Mouse (Mus musculus) hindbrain, embryonic 14.5 days (tissue): ENCODE results near the gene Igfbpl1. TPM values are rescaled to one million over a fixed set of nuclear protein-coding genes. Genes with fewer than 3 reads are reported as not detected.

Source experiments
- ATAC-seq: fragments of 200-750 bp; cut with Nextera tagmentation; 2 replicates; pipeline ENCODE4 v1.8.0; 2017; ENCODE audit warnings: moderate number of reproducible peaks, mild to moderate bottlenecking, moderate TSS enrichment, moderate library complexity; ENCODE audit not compliant: low FRiP score
- DNase-seq: peaks from one replicate; pipeline ENCODE4 v3.0.0-alpha.2; 2015; ENCODE audit warnings: low spot score
- H3K27ac ChIP-seq: fragments of 300-500 bp; sonication (generic); 2 replicates; pipeline ENCODE4 v1.5.1; 2014; ENCODE audit warnings: mild to moderate bottlenecking, moderate library complexity
- H3K27me3 ChIP-seq: fragments of 300-500 bp; sonication (generic); 2 replicates; pipeline ENCODE4 v1.6.1; 2014; ENCODE audit warnings: mild to moderate bottlenecking, low read length, mixed read lengths; ENCODE audit not compliant: control insufficient read depth, insufficient read depth
- H3K36me3 ChIP-seq: fragments of 300-500 bp; sonication (generic); replicated peaks from 2 replicates; pipeline ENCODE4 v1.6.1; 2014; ENCODE audit not compliant: control insufficient read depth, insufficient read depth
- H3K4me1 ChIP-seq: fragments of 300-500 bp; sonication (generic); replicated peaks from 2 replicates; pipeline ENCODE4 v1.6.1; 2014; ENCODE audit warnings: antibody characterized with exemption, low read length, mixed read lengths; ENCODE audit not compliant: control insufficient read depth, insufficient read depth
- H3K4me2 ChIP-seq: fragments of 300-500 bp; sonication (generic); replicated peaks from 2 replicates; pipeline ENCODE4 v1.6.1; 2014; ENCODE audit warnings: mild to moderate bottlenecking, moderate library complexity
- H3K4me3 ChIP-seq: fragments of 300-500 bp; sonication (generic); replicated peaks from 2 replicates; pipeline ENCODE4 v1.5.1; 2014; ENCODE audit warnings: mild to moderate bottlenecking, low read length
- H3K9ac ChIP-seq: fragments of 300-500 bp; sonication (generic); 2 replicates; pipeline ENCODE4 v1.6.1; 2014
- H3K9me3 ChIP-seq: fragments of 300-500 bp; sonication (generic); 2 replicates; pipeline ENCODE4 v1.6.1; 2016; ENCODE audit warnings: low read length; ENCODE audit not compliant: control insufficient read depth
- WGBS: fragments of 180-500 bp; shearing (Covaris S2); extraction: QIAGEN DNeasy Blood & Tissue Kit; methylation state at CpG from one replicate; pipeline ENCODE4 v1.1.7; 2014; 5-methylcytosine and 5-hydroxymethylcytosine counted together
- polyA plus RNA-seq: library from polyadenylated mRNA; unstranded; fragments of >200 nt; fragmentation: Nextera tagmentation; extraction: Ambion mirVana; gene quantifications from 2 replicates; pipeline ENCODE4 v1.2.1, GENCODE M21; 2014

Gene Igfbpl1
- polyA plus RNA-seq, 1 experiment from 2014 or later = 60.9 TPM

GRCm38 (mm10) chr4:45849419-45849818 is 22.7 kb upstream of the Igfbpl1 start:
- DNase-seq (no peak), ATAC-seq (no peak; the same call in 1 of the 2 replicates)
- Histone ChIP-seq H3K27me3 (no peaks in the 10 kb centered on the region), H3K4me3 (no peak overlapping the region), H3K4me1 (no peaks in the 10 kb centered on the region), H3K36me3 (no peaks in the 10 kb centered on the region), H3K9me3 (no peaks in the 10 kb centered on the region), H3K4me2 (no peak overlapping the region), H3K27ac (no peak overlapping the region), H3K9ac (no peak overlapping the region)
- WGBS = 13% methylated on average over 1 of the region's 1 CpGs

- Histone ChIP-seq H3K9ac (no peak overlapping the region), H3K36me3 (no peaks in the 10 kb centered on the region), H3K9me3 (no peaks in the 10 kb centered on the region), H3K27ac (no peak overlapping the region), H3K4me1 (no peaks in the 10 kb centered on the region), H3K4me3 (no peak overlapping the region), H3K4me2 (no peak overlapping the region), H3K27me3 (no peaks in the 10 kb centered on the region)
- ATAC-seq (no peak), DNase-seq (no peak)
- WGBS = 44% methylated on average over 10 of the region's 10 CpGs
These were observed 22.1 kb upstream of the Igfbpl1 start for GRCm38 (mm10) chr4:45848825-45849156.

DNA sequence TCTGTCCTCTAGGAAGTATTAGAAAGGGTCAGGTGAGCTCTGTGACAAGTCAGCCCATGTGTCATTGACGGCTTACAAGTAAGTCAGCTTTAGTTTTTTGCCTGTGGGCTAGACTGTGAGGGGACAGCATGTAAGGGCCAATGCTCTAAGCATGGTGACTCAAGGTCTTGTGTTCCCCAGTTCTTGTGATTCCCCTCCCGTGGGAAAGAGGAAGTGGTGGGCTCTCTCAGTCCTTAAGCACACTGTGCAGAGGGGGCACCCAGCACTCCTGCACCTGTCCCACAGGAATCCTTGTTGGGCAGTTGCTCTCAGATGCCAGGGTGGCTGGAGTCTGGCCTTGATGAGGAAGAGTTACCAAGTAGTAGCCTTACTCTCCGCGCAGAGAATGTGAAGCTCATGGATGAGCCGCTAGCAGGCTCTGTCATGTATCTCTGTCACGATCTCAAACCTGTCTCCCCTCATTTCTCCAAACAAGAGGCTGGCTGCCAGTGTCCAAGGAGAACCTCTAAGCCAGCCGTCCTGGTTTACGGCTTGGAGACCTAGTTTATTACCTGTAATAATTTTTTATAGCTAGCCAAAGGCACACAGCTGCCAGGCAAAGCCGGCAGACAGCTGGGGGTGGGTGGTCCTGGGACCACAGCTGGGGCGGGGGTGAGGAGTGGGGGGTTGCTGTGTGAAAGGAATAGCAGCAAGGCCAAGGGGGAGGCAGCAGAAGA is 21.5 kb upstream of the Igfbpl1 start, which contains the start of gene Stra6l:
Stra6l (plus strand) TSS at position 556 of the 716 bp plus-strand sequence.
- DNase-seq (no peak), ATAC-seq (no peak)
- Histone ChIP-seq H3K27ac (no peak within 1 kb of the TSS), H3K9ac (no peak within 1 kb of the TSS), H3K27me3 (no peaks in the 10 kb centered on the region), H3K9me3 (no peaks in the 10 kb centered on the region), H3K4me2 (no peak within 1 kb of the TSS), H3K4me1 (no peaks in the 10 kb centered on the region), H3K4me3 (no peak within 1 kb of the TSS), H3K36me3 (no peaks in the 10 kb centered on the region)
- WGBS = 70% methylated on average over 10 of the region's 10 CpGs

DNA sequence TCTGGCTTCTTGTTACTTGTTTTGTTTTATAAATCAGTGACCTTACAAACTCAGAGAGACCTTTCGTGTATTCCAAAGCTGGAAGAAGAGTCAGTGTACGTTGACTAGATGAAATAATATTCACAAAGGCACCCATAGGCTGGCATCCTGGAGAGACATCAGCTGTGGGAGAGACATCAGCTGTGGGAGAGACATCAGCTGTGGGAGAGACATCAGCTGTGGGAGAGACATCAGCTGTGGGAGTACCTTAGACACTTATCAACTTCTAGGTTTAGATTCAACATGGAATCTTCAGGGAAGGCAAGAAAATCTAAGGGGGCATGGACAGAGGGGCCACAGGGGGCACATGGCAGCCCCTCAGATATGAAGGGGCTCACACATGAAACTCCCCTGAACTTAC is 19.5 kb upstream of the Igfbpl1 start:
- DNase-seq (no peak), ATAC-seq (no peak)
- H3K9ac ChIP-seq = no peak overlapping the region
- H3K36me3 ChIP-seq = no peaks in the 10 kb centered on the region
- no peak overlapping the region for H3K27ac ChIP-seq
- 90% methylated on average over 2 of the region's 2 CpGs for WGBS
- H3K27me3 ChIP-seq = no peaks in the 10 kb centered on the region
- H3K4me2 ChIP-seq = no peak overlapping the region
- H3K9me3 ChIP-seq = no peaks in the 10 kb centered on the region
- H3K4me3 ChIP-seq = no peak overlapping the region
- H3K4me1 ChIP-seq = no peaks in the 10 kb centered on the region

- H3K9me3 ChIP-seq = no peaks in the 10 kb centered on the region
- H3K27me3 ChIP-seq = no peaks in the 10 kb centered on the region
- ATAC-seq (no peak), DNase-seq (peak; percentile 83)
- 51% methylated on average over 14 of the region's 14 CpGs for WGBS
- H3K4me1 ChIP-seq = no peaks in the 10 kb centered on the region
- H3K36me3 ChIP-seq = no peaks in the 10 kb centered on the region
- H3K4me2 ChIP-seq = no peak overlapping the region
- H3K9ac ChIP-seq = no peak overlapping the region
- H3K27ac ChIP-seq = no peak overlapping the region
- H3K4me3 ChIP-seq = no peak overlapping the region
These were observed 17.6 kb upstream of the Igfbpl1 start for GRCm38 (mm10) chr4:45844355-45844754.

DNA sequence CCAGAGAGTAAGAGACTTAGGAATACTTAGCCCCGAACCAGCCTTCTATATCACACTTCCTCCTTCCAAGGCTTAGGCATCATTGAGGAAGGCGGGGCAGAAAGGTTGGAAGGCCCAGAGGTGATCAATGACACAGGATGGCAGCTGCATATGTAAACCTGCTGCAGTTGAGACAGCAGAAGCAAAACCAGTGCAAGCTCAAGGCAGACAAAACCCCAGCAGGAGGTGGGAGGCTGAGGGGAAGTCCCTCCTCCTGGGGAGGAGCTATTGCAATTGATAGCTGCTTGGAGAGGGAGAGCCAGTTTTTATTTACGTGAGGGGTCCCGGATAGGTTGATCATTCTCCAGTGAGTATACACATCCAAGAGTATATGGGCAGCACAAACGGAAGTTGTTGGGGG is 6.7 kb upstream of the Igfbpl1 start:
- ATAC-seq = no peak

DNA sequence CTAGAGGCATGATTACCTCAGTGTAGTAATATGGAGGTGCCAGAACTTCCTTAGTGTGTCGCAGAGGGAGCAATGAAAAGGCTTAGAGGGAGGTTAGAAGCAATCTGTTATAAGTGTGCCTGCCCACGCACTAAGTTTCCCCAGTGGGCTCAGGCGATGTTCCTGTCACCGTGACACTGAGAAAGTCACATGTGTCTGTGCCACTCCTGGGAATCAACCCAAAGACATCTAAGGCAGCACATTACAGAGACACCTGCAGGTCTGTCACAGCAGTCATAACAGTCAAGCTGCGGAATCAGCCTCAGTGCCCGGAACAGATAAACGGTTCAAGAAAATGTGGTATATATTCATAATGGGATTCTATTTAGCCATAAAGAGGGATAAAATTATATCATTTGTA is 5.3 kb upstream of the Igfbpl1 start:
- Histone ChIP-seq H3K4me1 (peaks cover 30% of the 10 kb centered on the region), H3K27me3 (peaks cover 12% of the 10 kb centered on the region; the same call in 1 of the 2 replicates), H3K4me3 (no peak overlapping the region), H3K27ac (no peak overlapping the region), H3K9me3 (no peaks in the 10 kb centered on the region), H3K4me2 (no peak overlapping the region), H3K9ac (no peak overlapping the region), H3K36me3 (no peaks in the 10 kb centered on the region)
- WGBS = 58% methylated on average over 7 of the region's 7 CpGs
- no peak for DNase-seq
- ATAC-seq = no peak

More for the DNA sequence above, 6.7 kb upstream of the Igfbpl1 start:
- Histone ChIP-seq H3K27ac (no peak overlapping the region), H3K36me3 (no peaks in the 10 kb centered on the region), H3K4me2 (no peak overlapping the region), H3K4me1 (peaks cover 30% of the 10 kb centered on the region), H3K4me3 (no peak overlapping the region), H3K27me3 (0 out of 2 replicates have a peak, but pooled peaks cover 2% of the 10 kb centered on the region), H3K9ac (no peak overlapping the region), H3K9me3 (no peaks in the 10 kb centered on the region)
- DNase-seq = no peak
- WGBS = 36% methylated on average over 5 of the region's 5 CpGs

DNA sequence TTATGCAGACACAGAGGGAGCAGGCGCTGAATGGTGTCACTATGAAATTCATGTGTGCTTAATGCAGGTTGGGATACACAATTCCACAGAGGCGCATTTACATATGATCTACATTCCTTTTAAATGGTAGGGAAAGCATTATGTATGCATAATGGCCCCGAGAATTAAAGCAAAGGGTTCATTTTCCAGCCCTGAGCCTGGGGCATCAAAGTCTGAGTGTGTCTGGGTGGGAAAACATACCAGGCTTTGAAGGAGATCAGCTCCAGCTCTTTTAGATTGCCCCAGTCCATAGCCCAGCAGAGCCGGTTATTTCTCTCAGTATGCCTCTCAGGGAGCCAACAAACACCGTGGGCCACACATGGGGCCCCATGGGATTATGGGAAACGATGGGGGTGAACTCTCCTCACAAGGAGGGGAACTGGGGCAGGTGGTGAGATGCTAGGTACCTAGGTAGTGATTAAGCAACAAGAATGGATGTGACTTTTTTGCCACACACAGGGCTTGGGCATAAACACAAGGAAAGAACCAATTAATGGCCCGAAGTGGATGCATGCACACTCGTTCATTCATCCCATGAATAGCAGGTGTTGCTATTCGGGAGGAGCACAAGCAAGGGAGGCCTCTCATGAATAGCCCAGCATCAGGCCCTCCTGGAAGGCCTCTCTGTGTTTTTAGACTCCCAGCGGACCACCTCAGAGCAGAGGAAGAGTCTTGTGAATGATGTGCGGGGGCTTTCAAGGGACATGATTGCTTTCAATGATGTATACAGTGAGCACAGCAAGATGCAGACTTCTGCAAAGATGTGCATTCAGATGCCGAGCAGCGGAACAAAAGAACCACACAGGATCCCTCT is 3.4 kb upstream of the Igfbpl1 start:
- no peak overlapping the region for H3K4me3 ChIP-seq
- DNase-seq (no peak), ATAC-seq (0 out of 2 replicates have a peak, but pooled peaks have one; percentile 10)
- peak overlapping the region; percentile 24; the same call in 1 of the 2 replicates for H3K4me2 ChIP-seq
- H3K27me3 ChIP-seq = peaks cover 25% of the 10 kb centered on the region; the same call in 1 of the 2 replicates
- H3K9ac ChIP-seq = peak overlapping the region; percentile 39
- peak overlapping the region; percentile 86 for H3K27ac ChIP-seq
- 17% methylated on average over 13 of the region's 13 CpGs for WGBS
- H3K4me1 ChIP-seq = peaks cover 30% of the 10 kb centered on the region
- H3K9me3 ChIP-seq = no peaks in the 10 kb centered on the region
- no peaks in the 10 kb centered on the region for H3K36me3 ChIP-seq

GRCm38 (mm10) chr4:45824761-45825556 is 1.8 kb downstream of the Igfbpl1 start:
- Histone ChIP-seq H3K9ac (peak overlapping the region; percentile 82), H3K4me2 (peak overlapping the region; percentile 72), H3K27ac (peak overlapping the region; percentile 92), H3K4me3 (peak overlapping the region; percentile 61), H3K9me3 (no peaks in the 10 kb centered on the region), H3K27me3 (peaks cover 25% of the 10 kb centered on the region; the same call in 1 of the 2 replicates), H3K4me1 (peaks cover 38% of the 10 kb centered on the region), H3K36me3 (no peaks in the 10 kb centered on the region)
- no peak for DNase-seq
- 16% methylated on average over 14 of the region's 14 CpGs for WGBS
- no peak for ATAC-seq
